In the genomic region with DNA sequence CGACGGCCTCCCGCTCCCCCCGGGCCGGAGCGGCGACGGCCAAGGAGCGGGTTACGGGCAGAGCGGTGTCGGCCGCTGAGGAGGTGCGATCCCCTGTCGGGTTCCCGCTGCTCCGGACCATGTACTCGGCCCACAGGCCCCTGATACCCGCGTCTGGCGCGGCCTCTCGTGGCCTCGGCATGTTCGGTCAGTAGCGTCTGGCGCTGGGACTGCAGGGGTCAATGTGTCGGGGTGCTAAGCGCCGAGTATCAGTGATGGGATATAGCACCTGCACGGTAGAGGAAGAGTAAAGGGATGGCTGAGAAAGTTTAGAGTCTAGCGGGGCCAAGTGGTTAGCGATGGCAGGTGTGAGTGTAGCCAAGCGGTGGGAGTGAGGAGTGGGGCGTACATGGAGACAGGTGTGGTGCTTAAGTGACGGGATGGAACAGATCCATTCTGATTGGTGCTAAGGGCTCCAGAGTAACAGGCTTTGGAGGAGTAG, we compare ENCODE assay signal across 8 mouse cellular contexts. TPM values are rescaled to one million over a fixed set of nuclear protein-coding genes. Genes with fewer than 3 reads are reported as not detected.
DNase-seq lines count a peak whose midpoint lies in the region; ATAC-seq and TF ChIP-seq lines count a peak whose summit lies in the region.

No protein-coding gene starts in this region.

- WGBS in forebrain, embryonic 15.5 days = under 1% methylated on average over 28 of the region's 36 CpGs
- under 1% methylated on average over 25 of the region's 36 CpGs for WGBS in intestine, embryonic 16.5 days
- WGBS in lung, embryonic 14.5 days = under 1% methylated on average over 31 of the region's 36 CpGs

- H3K9me3 ChIP-seq in forebrain, embryonic 15.5 days = no peaks in the 10 kb centered on the region
- H3K9me3 ChIP-seq in intestine, embryonic 16.5 days (ENCODE audit: control insufficient read depth, low read length) = no peaks in the 10 kb centered on the region
- no peaks in the 10 kb centered on the region for H3K9me3 ChIP-seq in lung, embryonic 14.5 days (ENCODE audit: low read depth, low read length)

- no peaks in the 10 kb centered on the region for H3K27me3 ChIP-seq in forebrain, embryonic 15.5 days
- no peaks in the 10 kb centered on the region for H3K27me3 ChIP-seq in intestine, embryonic 16.5 days (replicated peaks; ENCODE audit: control insufficient read depth, insufficient read depth, low read length)
- H3K27me3 ChIP-seq in lung, embryonic 14.5 days (ENCODE audit: insufficient read depth, low read length) = no peaks in the 10 kb centered on the region

- H3K4me1 ChIP-seq in forebrain, embryonic 15.5 days = peaks cover 57% of the 10 kb centered on the region
- peaks cover 46% of the 10 kb centered on the region for H3K4me1 ChIP-seq in intestine, embryonic 16.5 days (ENCODE audit: control insufficient read depth, insufficient read depth, low read length)
- peaks cover 27% of the 10 kb centered on the region for H3K4me1 ChIP-seq in lung, embryonic 14.5 days (ENCODE audit: insufficient read depth)

- H3K27ac ChIP-seq in forebrain, embryonic 15.5 days (replicated peaks) = peak overlapping the region; percentile 100
- H3K27ac ChIP-seq in intestine, embryonic 16.5 days (ENCODE audit: low read length) = peak overlapping the region; percentile 97
- H3K27ac ChIP-seq in lung, embryonic 14.5 days (ENCODE audit: low read depth) = peak overlapping the region; percentile 99

- peak; percentile 49 to 70 for DNase-seq in layer of hippocampus, postnatal 10 days (ENCODE audit: low spot score in 2 of 2)
- DNase-seq in layer of hippocampus, adult 9-11 months = no peak
- DNase-seq in adrenal gland, postnatal 14 days = peak; percentile 65
- DNase-seq in lung, embryonic 14.5 days = peak; percentile 58
- peak; percentile 59 to 81 for DNase-seq in spleen, postnatal 4 days (ENCODE audit: low spot score in 2 of 2)
- DNase-seq in right cerebral cortex, postnatal 14 days = no peak

- H3K4me2 ChIP-seq in forebrain, embryonic 15.5 days (replicated peaks) = peak overlapping the region; percentile 68
- peak overlapping the region; percentile 82 for H3K4me2 ChIP-seq in intestine, embryonic 16.5 days (ENCODE audit: low read depth, low read length)
- H3K4me2 ChIP-seq in lung, embryonic 14.5 days = peak overlapping the region; percentile 93

- H3K9ac ChIP-seq in forebrain, embryonic 15.5 days (replicated peaks) = peak overlapping the region; percentile 76
- peak overlapping the region; percentile 81 for H3K9ac ChIP-seq in intestine, embryonic 16.5 days (ENCODE audit: low read depth, low read length)
- peak overlapping the region; percentile 75 for H3K9ac ChIP-seq in lung, embryonic 14.5 days

- TF ChIP-seq CTCF in lung, embryonic 14.5 days (IDR thresholded peaks at IDR 0.05; ENCODE audit: low read depth) = peak; percentile 38

- ATAC-seq in forebrain, embryonic 15.5 days (replicated peaks) = no peak
- ATAC-seq in intestine, embryonic 16.5 days = no peak
- ATAC-seq in lung, embryonic 14.5 days (ENCODE audit: insufficient read depth) = no peak

- peak overlapping the region; percentile 70 for H3K4me3 ChIP-seq in forebrain, embryonic 15.5 days
- H3K4me3 ChIP-seq in intestine, embryonic 16.5 days (ENCODE audit: low read length) = peak overlapping the region; percentile 83
- H3K4me3 ChIP-seq in lung, embryonic 14.5 days (ENCODE audit: low read depth, low read length) = peak overlapping the region; percentile 76

- peaks cover 32% of the 10 kb centered on the region for H3K36me3 ChIP-seq in forebrain, embryonic 15.5 days
- peaks cover 24% of the 10 kb centered on the region for H3K36me3 ChIP-seq in intestine, embryonic 16.5 days (ENCODE audit: control insufficient read depth, insufficient read depth, low read length)
- peaks cover 32% of the 10 kb centered on the region for H3K36me3 ChIP-seq in lung, embryonic 14.5 days (ENCODE audit: insufficient read depth)

RNA-seq across cellular contexts. Expression of a gene that starts 15.0 kb away (rescaled TPM):
- total RNA-seq in layer of hippocampus, postnatal 10 days (2021) = 10 to 100 TPM; 63.0 to 67.6 TPM
- total RNA-seq in adrenal gland, postnatal 14 days (2021) = 31.5 and 33.7 TPM in 2 replicates
- polyA plus RNA-seq in forebrain, embryonic 15.5 days (2015; fragmentation: Nextera tagmentation; extraction: Ambion mirVana) = 521 and 550 TPM in 2 replicates
- 175 and 180 TPM in 2 replicates for polyA plus RNA-seq in intestine, embryonic 16.5 days (2015; fragmentation: Nextera tagmentation; extraction: Ambion mirVana)
- 175 and 183 TPM in 2 replicates for polyA plus RNA-seq in lung, embryonic 14.5 days (2014; fragmentation: Nextera tagmentation; extraction: Ambion mirVana)

RNA-seq across cellular contexts. Expression of a gene that starts 15.3 kb away (rescaled TPM):
- 100 to 1,000 TPM; 234 to 267 TPM for total RNA-seq in layer of hippocampus, postnatal 10 days (2021)
- total RNA-seq in adrenal gland, postnatal 14 days (2021) = 115 and 127 TPM in 2 replicates
- polyA plus RNA-seq in forebrain, embryonic 15.5 days (2015; fragmentation: Nextera tagmentation; extraction: Ambion mirVana) = 53.2 and 54.4 TPM in 2 replicates
- polyA plus RNA-seq in intestine, embryonic 16.5 days (2015; fragmentation: Nextera tagmentation; extraction: Ambion mirVana) = 17.3 and 19.9 TPM in 2 replicates
- 31.1 and 39.1 TPM in 2 replicates for polyA plus RNA-seq in lung, embryonic 14.5 days (2014; fragmentation: Nextera tagmentation; extraction: Ambion mirVana)

RNA-seq across cellular contexts. Expression of a gene that starts 18.4 kb away (rescaled TPM):
- total RNA-seq in layer of hippocampus, postnatal 10 days (2021) = under 1 TPM; 0.27 to 0.30 TPM
- not detected in 2 replicates for total RNA-seq in adrenal gland, postnatal 14 days (2021)
- 1.6 and 2.1 TPM in 2 replicates for polyA plus RNA-seq in forebrain, embryonic 15.5 days (2015; fragmentation: Nextera tagmentation; extraction: Ambion mirVana)
- 0.56 and 0.93 TPM in 2 replicates for polyA plus RNA-seq in intestine, embryonic 16.5 days (2015; fragmentation: Nextera tagmentation; extraction: Ambion mirVana)
- 0.26 and 0.29 TPM in 2 replicates for polyA plus RNA-seq in lung, embryonic 14.5 days (2014; fragmentation: Nextera tagmentation; extraction: Ambion mirVana)

RNA-seq across cellular contexts. Expression of a gene that starts 23.1 kb away (rescaled TPM):
- 10 to 100 TPM; 66.4 to 70.3 TPM for total RNA-seq in layer of hippocampus, postnatal 10 days (2021)
- total RNA-seq in adrenal gland, postnatal 14 days (2021) = 1.4 and 3.2 TPM in 2 replicates
- 30.9 and 32.3 TPM in 2 replicates for polyA plus RNA-seq in forebrain, embryonic 15.5 days (2015; fragmentation: Nextera tagmentation; extraction: Ambion mirVana)
- polyA plus RNA-seq in intestine, embryonic 16.5 days (2015; fragmentation: Nextera tagmentation; extraction: Ambion mirVana) = 0.61 and 1.1 TPM in 2 replicates
- polyA plus RNA-seq in lung, embryonic 14.5 days (2014; fragmentation: Nextera tagmentation; extraction: Ambion mirVana) = 0.25 TPM in 1 of 2 replicates, not detected in the other

RNA-seq across cellular contexts. Expression of a gene that starts 32.2 kb away (rescaled TPM):
- total RNA-seq in layer of hippocampus, postnatal 10 days (2021) = 10 to 100 TPM; 38.1 to 39.5 TPM
- 29.7 and 34.4 TPM in 2 replicates for total RNA-seq in adrenal gland, postnatal 14 days (2021)
- 4.8 and 5.5 TPM in 2 replicates for polyA plus RNA-seq in forebrain, embryonic 15.5 days (2015; fragmentation: Nextera tagmentation; extraction: Ambion mirVana)
- polyA plus RNA-seq in intestine, embryonic 16.5 days (2015; fragmentation: Nextera tagmentation; extraction: Ambion mirVana) = 6.6 and 7.9 TPM in 2 replicates
- 24.5 and 26.6 TPM in 2 replicates for polyA plus RNA-seq in lung, embryonic 14.5 days (2014; fragmentation: Nextera tagmentation; extraction: Ambion mirVana)

Comparison
In these comparisons a context has a peak if more than half of its experiments do, and no peak if none do; other contexts are left out.
1. DNase-seq: peak in layer of hippocampus, postnatal 10 days (2 of 2), adrenal gland, postnatal 14 days (single experiment), lung, embryonic 14.5 days (single experiment) and spleen, postnatal 4 days (2 of 2); none in layer of hippocampus, adult 9-11 months (single experiment) and right cerebral cortex, postnatal 14 days (single experiment).
2. Peak in every context shown above with its lines, with median percentiles within 50 percentile points of each other: H3K27ac ChIP-seq, H3K4me2 ChIP-seq, H3K4me3 ChIP-seq and H3K9ac ChIP-seq.